Mouse (Mus musculus) neural tube, embryonic 13.5 days (tissue): ENCODE results near the gene Cd320. TPM values are rescaled to one million over a fixed set of nuclear protein-coding genes. Genes with fewer than 3 reads are reported as not detected.
"Not testable (repeated sequence)": the region's sequence is repeated elsewhere in the genome, so short reads cannot be mapped to it uniquely, and the experiment has no call there.

Experiments
- ATAC-seq: fragments of 200-750 bp; cut with Nextera tagmentation; 2 replicates; pipeline ENCODE4 v1.8.0; 2017; ENCODE audit warnings: low read depth, mild to moderate bottlenecking, moderate TSS enrichment, moderate library complexity
- H3K27ac ChIP-seq: fragments of 300-500 bp; sonication (generic); replicated peaks from 2 replicates; pipeline ENCODE4 v1.5.1; 2015; ENCODE audit warnings: moderate library complexity, mild to moderate bottlenecking, inconsistent platforms
- H3K27me3 ChIP-seq: fragments of 300-500 bp; sonication (generic); 2 replicates; pipeline ENCODE4 v1.6.1; 2015; ENCODE audit warnings: mild to moderate bottlenecking, inconsistent platforms
- H3K36me3 ChIP-seq: fragments of 300-500 bp; sonication (generic); 2 replicates; pipeline ENCODE4 v1.6.1; 2015; ENCODE audit warnings: mild to moderate bottlenecking, inconsistent platforms
- H3K4me1 ChIP-seq: fragments of 300-500 bp; sonication (generic); replicated peaks from 2 replicates; pipeline ENCODE4 v1.6.1; 2015; ENCODE audit warnings: inconsistent platforms
- H3K4me2 ChIP-seq: fragments of 300-500 bp; sonication (generic); 2 replicates; pipeline ENCODE4 v1.6.1; 2015; ENCODE audit warnings: inconsistent platforms, mild to moderate bottlenecking, moderate library complexity
- H3K4me3 ChIP-seq: fragments of 300-500 bp; sonication (generic); 2 replicates; pipeline ENCODE4 v1.5.1; 2015; ENCODE audit warnings: mild to moderate bottlenecking, inconsistent platforms
- H3K9ac ChIP-seq: fragments of 300-500 bp; sonication (generic); 2 replicates; pipeline ENCODE4 v1.6.1; 2015; ENCODE audit warnings: moderate library complexity, mild to moderate bottlenecking, inconsistent platforms
- H3K9me3 ChIP-seq: fragments of 300-500 bp; sonication (generic); 2 replicates; pipeline ENCODE4 v1.6.1; 2016; ENCODE audit warnings: inconsistent platforms
- WGBS: fragments of 180-500 bp; shearing (Covaris S2); methylation state at CpG from one replicate; pipeline ENCODE4 v1.1.7; 2015; 5-methylcytosine and 5-hydroxymethylcytosine counted together
- polyA plus RNA-seq: library from polyadenylated mRNA; unstranded; fragments of >200 nt; fragmentation: Nextera tagmentation; extraction: Ambion mirVana; gene quantifications from 2 replicates; pipeline ENCODE4 v1.2.1, GENCODE M21; 2015

Gene Cd320
- polyA plus RNA-seq, 1 experiment from 2014 or later, result 57.4 TPM

- WGBS, result 66% methylated on average over 2 of the region's 2 CpGs
- Histone ChIP-seq H3K27me3 (no peaks in the 10 kb centered on the region), H3K4me1 (peaks cover 32% of the 10 kb centered on the region), H3K27ac (no peak overlapping the region), H3K9ac (peak overlapping the region; percentile 17; the same call in 1 of the 2 replicates), H3K4me3 (no peak overlapping the region), H3K36me3 (peaks cover 56% of the 10 kb centered on the region), H3K9me3 (no peaks in the 10 kb centered on the region), H3K4me2 (no peak overlapping the region)
- ATAC-seq, result no peak
Observed at GRCm38 (mm10) chr17:33828892-33829291, 14.0 kb upstream of the Cd320 start.

DNA sequence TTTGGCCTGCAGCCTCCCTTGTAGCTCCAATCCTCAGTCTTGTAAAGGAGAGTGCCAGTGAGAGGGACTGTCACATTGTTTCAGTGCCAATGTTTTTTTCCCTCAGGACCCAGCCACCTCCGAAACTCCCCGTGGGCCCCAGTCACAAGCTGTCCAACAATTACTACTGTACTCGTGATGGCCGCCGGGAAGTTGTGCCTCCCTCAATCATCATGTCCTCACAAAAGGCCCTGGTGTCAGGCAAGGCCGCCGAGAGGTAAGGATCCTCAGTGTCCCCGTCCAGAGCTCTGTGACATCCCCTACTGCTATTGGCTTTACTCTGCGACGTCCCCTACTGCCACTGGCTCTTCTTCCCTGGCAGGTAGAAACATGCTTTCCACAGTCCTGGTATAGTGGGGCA is 13.3 kb upstream of the Cd320 start:
- WGBS, result 90% methylated on average over 10 of the region's 10 CpGs
- Histone ChIP-seq H3K9ac (0 out of 2 replicates have a peak overlapping the region, but pooled peaks have one; percentile 17), H3K4me3 (no peak overlapping the region), H3K36me3 (peaks cover 63% of the 10 kb centered on the region), H3K27ac (peak overlapping the region; percentile 23; the same call in 1 of the 2 replicates), H3K4me1 (peaks cover 32% of the 10 kb centered on the region), H3K27me3 (no peaks in the 10 kb centered on the region), H3K4me2 (no peak overlapping the region), H3K9me3 (no peaks in the 10 kb centered on the region)
- ATAC-seq, result no peak

DNA sequence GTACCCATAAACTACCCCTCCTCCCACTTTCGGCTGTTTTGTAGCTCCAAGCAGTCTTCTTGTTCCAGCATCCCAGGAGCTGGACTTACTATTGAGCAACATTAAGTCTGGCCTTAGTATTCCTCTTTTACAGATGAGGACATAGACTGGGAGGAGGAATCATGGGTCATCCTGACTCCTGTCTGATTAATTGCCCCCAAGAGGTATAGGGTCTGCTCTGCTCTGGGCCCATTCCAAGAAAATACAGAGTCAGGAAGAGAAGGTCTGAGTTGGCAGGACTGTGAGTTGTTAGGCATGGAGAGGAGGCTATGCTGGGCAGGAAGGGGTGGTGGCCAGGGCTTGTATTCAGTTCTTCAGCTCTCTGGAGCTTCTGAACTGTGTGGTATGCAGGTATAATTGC is 1.3 kb downstream of the Cd320 start:
- Histone ChIP-seq H3K4me1 (peaks cover 22% of the 10 kb centered on the region), H3K27me3 (no peaks in the 10 kb centered on the region), H3K4me2 (peak overlapping the region; percentile 96), H3K9ac (peak overlapping the region; percentile 81), H3K9me3 (no peaks in the 10 kb centered on the region), H3K36me3 (peaks cover 32% of the 10 kb centered on the region), H3K4me3 (peak overlapping the region; percentile 89), H3K27ac (no peak overlapping the region)
- WGBS, result 55% methylated on average over 1 of the region's 1 CpGs
- no peak for ATAC-seq

- H3K27ac ChIP-seq, result no peak overlapping the region
- H3K4me3 ChIP-seq, result no peak overlapping the region
- H3K4me1 ChIP-seq, result peaks cover 22% of the 10 kb centered on the region
- H3K27me3 ChIP-seq, result no peaks in the 10 kb centered on the region
- WGBS, result 88% methylated on average over 8 of the region's 8 CpGs
- ATAC-seq, result no peak
- H3K4me2 ChIP-seq, result no peak overlapping the region
- H3K9me3 ChIP-seq, result no peaks in the 10 kb centered on the region
- H3K36me3 ChIP-seq, result peaks cover 30% of the 10 kb centered on the region
- no peak overlapping the region for H3K9ac ChIP-seq
Observed at GRCm38 (mm10) chr17:33848139-33848538, 5.2 kb downstream of the Cd320 start.

DNA sequence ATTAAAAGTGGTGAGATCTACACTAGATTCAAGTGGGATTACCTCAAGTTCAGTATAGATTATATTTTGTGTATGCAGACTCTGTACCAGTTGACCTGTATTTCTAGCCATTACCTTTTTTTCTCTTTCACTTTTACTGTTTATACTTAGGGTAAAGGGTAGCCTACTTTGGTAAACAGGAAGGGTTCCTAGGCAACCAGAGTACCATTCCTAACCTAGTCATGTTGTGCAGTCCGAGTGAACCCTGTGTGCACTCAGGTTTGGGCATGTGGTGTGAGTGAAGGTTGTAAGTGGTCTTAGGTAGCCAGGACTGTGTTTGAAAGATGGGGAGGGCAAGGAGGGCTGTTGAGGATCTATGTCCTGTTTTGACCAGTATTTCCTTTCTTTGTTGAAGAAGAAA is 8.4 kb downstream of the Cd320 start:
- no peaks in the 10 kb centered on the region for H3K4me1 ChIP-seq
- no peaks in the 10 kb centered on the region for H3K27me3 ChIP-seq
- no peak for ATAC-seq
- no peak overlapping the region for H3K4me2 ChIP-seq
- no peak overlapping the region for H3K27ac ChIP-seq
- no peak overlapping the region for H3K9ac ChIP-seq
- H3K9me3 ChIP-seq, result no peaks in the 10 kb centered on the region
- 86% methylated on average over 1 of the region's 1 CpGs for WGBS
- H3K36me3 ChIP-seq, result peaks cover 30% of the 10 kb centered on the region
- no peak overlapping the region for H3K4me3 ChIP-seq

GRCm38 (mm10) chr17:33857816-33858215 is 14.9 kb downstream of the Cd320 start:
- 55% methylated on average over 4 of the region's 4 CpGs for WGBS

DNA sequence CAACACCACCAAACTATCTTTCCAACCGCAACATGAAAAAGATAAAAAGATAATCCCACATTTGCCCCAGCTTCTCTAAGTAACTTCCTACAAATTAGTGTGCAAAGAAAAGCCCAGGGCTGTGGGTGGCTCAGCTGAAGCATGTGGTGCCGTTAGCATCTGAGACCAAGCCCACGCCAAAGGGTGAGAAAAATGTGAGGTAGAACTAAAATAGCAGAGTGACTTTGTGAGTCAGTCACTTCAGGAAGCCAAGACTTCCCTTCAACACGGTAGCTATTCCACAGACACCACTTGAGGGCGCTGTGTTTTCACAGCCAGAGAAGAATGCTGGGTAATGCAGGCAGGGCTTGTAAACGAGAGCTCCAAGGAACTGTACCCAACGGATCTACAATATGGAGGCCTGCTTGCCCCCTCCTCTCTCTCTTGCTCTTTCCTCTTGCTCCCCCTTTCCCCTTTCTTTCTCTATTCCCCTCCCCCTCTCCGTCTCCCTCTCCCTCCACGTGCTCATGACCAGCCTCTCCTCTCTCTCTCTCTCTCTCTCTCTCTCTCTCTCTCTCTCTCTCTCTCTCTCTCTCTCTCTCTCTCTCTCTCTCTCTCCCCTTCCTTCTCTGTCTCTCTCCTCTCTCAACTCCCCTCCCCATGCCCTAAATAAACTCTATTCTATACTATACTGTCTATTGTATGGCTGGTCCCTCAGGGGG is 22.6 kb downstream of the Cd320 start:
- H3K27me3 ChIP-seq, result no peaks in the 10 kb centered on the region
- 38% methylated on average over 9 of the region's 9 CpGs for WGBS
- H3K4me1 ChIP-seq, result no peaks in the 10 kb centered on the region
- no peak overlapping the region for H3K4me2 ChIP-seq
- H3K36me3 ChIP-seq, result no peaks in the 10 kb centered on the region
- no peak overlapping the region for H3K27ac ChIP-seq
- no peak for ATAC-seq
- H3K9me3 ChIP-seq, result no peaks in the 10 kb centered on the region
- no peak overlapping the region for H3K9ac ChIP-seq
- H3K4me3 ChIP-seq, result no peak overlapping the region

More at GRCm38 (mm10) chr17:33857816-33858215, 14.9 kb downstream of the Cd320 start:
- no peak overlapping the region for H3K4me3 ChIP-seq
- no peak overlapping the region for H3K27ac ChIP-seq
- H3K9ac ChIP-seq, result no peak overlapping the region
- ATAC-seq, result no peak
- no peaks in the 10 kb centered on the region for H3K36me3 ChIP-seq
- no peaks in the 10 kb centered on the region for H3K4me1 ChIP-seq
- no peaks in the 10 kb centered on the region for H3K9me3 ChIP-seq
- H3K27me3 ChIP-seq, result no peaks in the 10 kb centered on the region
- no peak overlapping the region for H3K4me2 ChIP-seq

GRCm38 (mm10) chr17:33873537-33873936 is 30.6 kb downstream of the Cd320 start, which contains the start of gene Gm7029:
Gm7029 (plus strand) TSS chr17:33873837.
- not testable (repeated sequence) for H3K36me3 ChIP-seq, H3K9me3 ChIP-seq, H3K4me1 ChIP-seq, H3K4me3 ChIP-seq, H3K27ac ChIP-seq, H3K4me2 ChIP-seq, ATAC-seq, H3K27me3 ChIP-seq, H3K9ac ChIP-seq
- WGBS, result 78% methylated on average over 4 of the region's 12 CpGs

DNA sequence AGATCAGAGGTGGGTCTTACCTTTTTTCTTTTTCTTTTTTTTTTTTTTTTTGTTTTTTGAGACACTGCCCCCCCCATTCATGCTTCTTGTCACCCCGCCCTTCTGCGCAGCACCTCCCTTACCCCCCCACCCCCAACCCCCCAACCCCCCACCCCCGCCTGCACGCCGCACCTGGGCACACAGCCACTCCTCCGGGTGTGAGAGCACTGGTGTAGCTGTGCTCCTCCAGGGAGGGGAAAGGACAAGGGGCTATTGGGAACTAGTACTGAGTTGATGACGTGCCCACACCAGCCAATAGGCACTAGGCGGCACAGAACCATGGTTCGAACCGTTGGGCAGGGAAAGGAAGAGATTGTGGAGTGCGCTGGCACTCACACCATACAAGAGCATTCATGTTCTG is 31.5 kb downstream of the Cd320 start:
- Histone ChIP-seq H3K4me1 (no peaks in the 10 kb centered on the region), H3K9me3 (no peaks in the 10 kb centered on the region), H3K27ac (no peak overlapping the region), H3K4me3 (no peak overlapping the region), H3K9ac (no peak overlapping the region), H3K4me2 (no peak overlapping the region), H3K36me3 (peaks cover 7% of the 10 kb centered on the region; the same call in 1 of the 2 replicates), H3K27me3 (no peaks in the 10 kb centered on the region)
- no peak for ATAC-seq
- WGBS, result 87% methylated on average over 11 of the region's 11 CpGs

- not testable (repeated sequence) for H3K4me3 ChIP-seq, ATAC-seq, H3K9me3 ChIP-seq, H3K4me1 ChIP-seq, H3K27me3 ChIP-seq, H3K9ac ChIP-seq, H3K4me2 ChIP-seq, H3K27ac ChIP-seq
- WGBS, result 80% methylated on average over 5 of the region's 5 CpGs
- H3K36me3 ChIP-seq, result peaks cover 10% of the 10 kb centered on the region; the same call in 1 of the 2 replicates
Observed at GRCm38 (mm10) chr17:33875797-33876196, 32.9 kb downstream of the Cd320 start.

DNA sequence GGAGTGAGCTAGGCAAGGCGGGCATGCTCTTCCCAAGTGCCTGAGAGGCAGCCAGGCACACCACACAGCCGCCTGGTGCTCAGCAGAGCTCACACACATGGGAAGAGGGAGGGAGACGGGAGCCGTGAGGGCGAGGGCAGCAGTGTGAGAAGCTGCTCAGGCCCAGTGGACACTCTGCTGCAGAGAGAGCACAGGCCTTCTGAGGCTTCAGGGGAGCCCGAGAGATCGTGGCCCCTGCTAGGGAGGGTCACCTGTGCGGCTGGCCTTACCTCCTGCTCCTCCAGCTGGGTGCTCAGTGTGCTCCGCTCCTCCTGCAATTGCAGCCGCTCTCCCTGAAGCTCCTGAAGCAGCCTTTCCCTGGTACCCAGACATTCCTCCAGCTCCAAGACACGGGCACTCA is 41.4 kb downstream of the Cd320 start:
- H3K4me3 ChIP-seq, H3K9ac ChIP-seq, ATAC-seq, H3K9me3 ChIP-seq, H3K27ac ChIP-seq, H3K4me1 ChIP-seq, H3K27me3 ChIP-seq, H3K4me2 ChIP-seq: not testable (repeated sequence)
- WGBS, result 86% methylated on average over 10 of the region's 11 CpGs
- peaks cover 10% of the 10 kb centered on the region; the same call in 1 of the 2 replicates for H3K36me3 ChIP-seq

DNA sequence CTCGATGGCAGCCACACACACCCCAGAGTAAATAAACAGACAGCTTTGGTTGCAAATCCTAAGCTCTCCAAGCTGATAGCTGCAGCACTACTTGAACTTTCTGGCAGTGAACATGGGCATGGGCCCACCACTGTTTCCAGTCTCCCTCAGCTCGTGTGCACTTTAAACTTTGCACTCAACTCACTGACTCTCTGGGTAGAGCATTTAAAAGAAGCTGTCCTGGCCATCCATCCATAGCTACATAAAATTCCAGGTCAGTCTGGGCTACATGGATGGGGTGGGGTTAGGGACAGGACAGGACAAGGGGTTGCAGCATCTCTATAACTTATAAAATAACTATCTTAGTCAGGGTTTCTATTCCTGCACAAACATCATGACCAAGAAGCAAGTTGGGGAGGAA is 44.9 kb downstream of the Cd320 start:
- H3K9ac ChIP-seq, H3K36me3 ChIP-seq, ATAC-seq, H3K4me3 ChIP-seq, H3K27ac ChIP-seq, H3K4me2 ChIP-seq, H3K27me3 ChIP-seq, H3K9me3 ChIP-seq: not testable (repeated sequence)
- WGBS, result 84% methylated on average over 2 of the region's 2 CpGs
- peaks cover 14% of the 10 kb centered on the region for H3K4me1 ChIP-seq

DNA sequence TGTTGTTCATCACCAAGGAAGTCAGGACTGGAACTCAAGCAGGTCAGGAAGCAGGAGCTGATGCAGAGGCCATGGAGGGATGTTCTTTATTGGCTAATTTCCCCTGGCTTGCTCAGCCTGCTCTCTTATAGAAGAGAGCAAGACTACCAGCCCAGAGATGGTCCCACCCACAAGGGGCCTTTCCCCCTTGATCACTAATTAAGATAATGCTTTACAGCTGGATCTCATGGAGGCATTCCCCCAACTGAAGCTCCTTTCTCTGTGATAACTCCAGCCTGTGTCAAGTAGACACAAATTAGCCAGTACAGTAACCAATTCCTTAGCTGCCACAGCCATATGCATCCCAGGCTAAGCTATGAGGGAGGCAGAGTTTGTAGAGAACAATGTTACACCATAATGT is 45.3 kb downstream of the Cd320 start:
- H3K4me3 ChIP-seq, H3K36me3 ChIP-seq, H3K9me3 ChIP-seq, H3K9ac ChIP-seq, H3K27me3 ChIP-seq, H3K27ac ChIP-seq, ATAC-seq: not testable (repeated sequence)
- H3K4me2 ChIP-seq, result 0 out of 2 replicates have a peak overlapping the region, but pooled peaks have one; percentile 11
- peaks cover 14% of the 10 kb centered on the region for H3K4me1 ChIP-seq
